Mouse (Mus musculus): Measurements from ENCODE around the gene Bcor.

DNA sequence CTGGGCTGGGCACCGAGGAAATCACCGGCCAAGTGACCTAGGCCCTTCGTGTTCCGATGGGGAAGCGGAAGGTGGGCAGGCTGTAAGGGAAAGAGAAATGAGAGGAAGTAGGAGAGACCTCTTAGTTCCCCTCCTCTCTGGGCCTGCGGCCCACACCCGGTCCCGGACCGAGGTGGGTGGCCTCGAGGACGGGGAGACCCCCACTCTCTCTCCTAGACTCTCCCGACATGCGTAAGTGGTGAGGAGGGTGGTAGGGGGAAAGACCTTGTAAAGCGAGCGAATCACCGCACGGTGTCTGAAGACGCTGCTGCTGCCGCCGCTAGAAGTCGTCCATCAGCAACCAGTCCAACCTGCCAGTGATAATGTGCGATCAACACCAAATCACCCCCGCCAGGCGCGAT lies 23.0 kb downstream of the Bcor start:
- TF ChIP-seq GATA1 (IDR thresholded peaks at IDR 0.05; ENCODE audit: borderline replicate concordance, low read length) (no peak), FLI1 (IDR thresholded peaks at IDR 0.05; ENCODE audit: low read length) (no peak)
